Mouse (Mus musculus) bone marrow macrophage, adult 2 months (primary cell): ENCODE data around the gene Pdx1.

ENCODE experiments used
- CTCF ChIP-seq: IDR thresholded peaks from 2 replicates; pipeline ENCODE4 v1.5.1; 2012; ENCODE audit warnings: low read depth, mild to moderate bottlenecking, low read length, moderate library complexity
- POLR2A ChIP-seq: IDR thresholded peaks from 2 replicates; pipeline ENCODE4 v1.6.1; 2012; ENCODE audit warnings: mild to moderate bottlenecking, low read depth, low read length, borderline replicate concordance

GRCm38 (mm10) chr5:147274174-147275141, 4.7 kb downstream of the Pdx1 start:
- TF ChIP-seq POLR2A (no peak), CTCF (no peak)
